Mouse (Mus musculus) kidney, postnatal 0 days (tissue): ENCODE data around the gene Hacd2. TPM values are rescaled to one million over a fixed set of nuclear protein-coding genes. Genes with fewer than 3 reads are reported as not detected.

Experiments
- ATAC-seq: fragments of 200-750 bp; cut with Nextera tagmentation; replicated peaks from 2 replicates; pipeline ENCODE4 v1.8.0; 2017; ENCODE audit warnings: low read depth, moderate number of reproducible peaks, moderate TSS enrichment, moderate library complexity; ENCODE audit not compliant: low FRiP score
- DNase-seq: peaks from one replicate; pipeline ENCODE4 v3.0.0-alpha.2; 2016; ENCODE audit warnings: low spot score
- H3K27ac ChIP-seq: fragments of 300-500 bp; sonication (generic); 2 replicates; pipeline ENCODE4 v1.5.1; 2014; ENCODE audit warnings: mild to moderate bottlenecking
- H3K27me3 ChIP-seq: fragments of 300-500 bp; sonication (generic); 2 replicates; pipeline ENCODE4 v1.6.1; 2014; ENCODE audit warnings: low read length, mixed read lengths; ENCODE audit not compliant: insufficient read depth
- H3K36me3 ChIP-seq: fragments of 300-500 bp; sonication (generic); 2 replicates; pipeline ENCODE4 v1.6.1; 2014; ENCODE audit warnings: low read length, mixed read lengths; ENCODE audit not compliant: insufficient read depth
- H3K4me1 ChIP-seq: fragments of 300-500 bp; sonication (generic); replicated peaks from 2 replicates; pipeline ENCODE4 v1.6.1; 2014; ENCODE audit warnings: antibody characterized with exemption, low read length, mixed read lengths; ENCODE audit not compliant: insufficient read depth
- H3K4me2 ChIP-seq: fragments of 300-500 bp; sonication (generic); 2 replicates; pipeline ENCODE4 v1.6.1; 2014; ENCODE audit warnings: mild to moderate bottlenecking, low read length, moderate library complexity, mixed read lengths
- H3K4me3 ChIP-seq: fragments of 300-500 bp; sonication (generic); replicated peaks from 2 replicates; pipeline ENCODE4 v1.5.1; 2014; ENCODE audit warnings: low read depth, low read length
- H3K9ac ChIP-seq: fragments of 300-500 bp; sonication (generic); 2 replicates; pipeline ENCODE4 v1.6.1; 2014; ENCODE audit warnings: low read depth, low read length
- H3K9me3 ChIP-seq: fragments of 300-500 bp; sonication (generic); replicated peaks from 2 replicates; pipeline ENCODE4 v1.6.1; 2016; ENCODE audit warnings: low read length, inconsistent platforms, mixed read lengths
- CTCF ChIP-seq: IDR thresholded peaks from 2 replicates; pipeline ENCODE4 v1.5.1; 2016; ENCODE audit warnings: antibody characterized with exemption, low read depth, mild to moderate bottlenecking, moderate library complexity
- WGBS: fragments of 180-500 bp; shearing (Covaris S2); extraction: QIAGEN DNeasy Blood & Tissue Kit; methylation state at CpG from one replicate; pipeline ENCODE4 v1.1.7; 2014; 5-methylcytosine and 5-hydroxymethylcytosine counted together
- polyA plus RNA-seq: library from polyadenylated mRNA; unstranded; fragments of >200 nt; fragmentation: Nextera tagmentation; extraction: Ambion mirVana; gene quantifications from 2 replicates; pipeline ENCODE4 v1.2.1, GENCODE M21; 2015

The Hacd2 gene
- polyA plus RNA-seq, 1 experiment from 2014 or later = 92.6 TPM

DNA sequence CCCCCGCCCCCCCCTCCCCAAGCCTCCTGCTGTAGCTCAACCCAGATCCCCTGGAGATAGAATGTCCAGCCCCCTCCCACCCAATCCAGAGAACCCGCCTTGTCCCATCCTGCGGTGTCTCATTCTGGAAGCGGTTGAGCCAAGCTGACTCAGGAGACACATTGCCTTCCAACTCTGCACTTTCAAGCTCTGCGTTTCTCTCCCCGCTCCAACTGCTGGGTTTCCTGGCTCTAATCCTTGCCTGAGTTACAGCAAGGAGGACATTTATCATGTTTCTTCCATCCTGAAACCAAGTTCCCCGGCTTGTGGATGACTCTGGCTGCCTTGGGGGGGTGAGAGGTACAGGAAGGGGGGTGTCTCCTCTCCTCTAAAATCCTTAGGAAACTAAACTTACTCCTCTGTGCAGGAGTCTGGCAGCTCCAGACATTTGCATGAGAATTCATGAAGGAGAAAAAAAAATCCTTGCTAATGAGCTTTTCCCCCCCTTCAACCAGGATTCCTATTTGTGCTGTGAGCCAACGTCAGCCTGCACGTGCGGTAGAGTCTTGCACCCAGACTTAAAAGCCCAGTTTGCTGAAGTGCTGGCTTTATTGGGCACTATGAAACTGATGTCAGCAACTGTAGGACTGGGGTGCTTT is 21.2 kb upstream of the Hacd2 start:
- DNase-seq (peak; percentile 43), ATAC-seq (no peak)
- H3K27me3 ChIP-seq = no peaks in the 10 kb centered on the region
- H3K4me3 ChIP-seq = no peak overlapping the region
- WGBS = 13% methylated on average over 10 of the region's 10 CpGs
- no peak overlapping the region for H3K4me2 ChIP-seq
- no peak overlapping the region for H3K9ac ChIP-seq
- no peaks in the 10 kb centered on the region; the same call in 1 of the 2 replicates for H3K4me1 ChIP-seq
- no peak overlapping the region for H3K27ac ChIP-seq
- TF ChIP-seq CTCF = no peak
- H3K9me3 ChIP-seq = no peaks in the 10 kb centered on the region
- H3K36me3 ChIP-seq = peaks cover 8% of the 10 kb centered on the region; the same call in 1 of the 2 replicates

DNA sequence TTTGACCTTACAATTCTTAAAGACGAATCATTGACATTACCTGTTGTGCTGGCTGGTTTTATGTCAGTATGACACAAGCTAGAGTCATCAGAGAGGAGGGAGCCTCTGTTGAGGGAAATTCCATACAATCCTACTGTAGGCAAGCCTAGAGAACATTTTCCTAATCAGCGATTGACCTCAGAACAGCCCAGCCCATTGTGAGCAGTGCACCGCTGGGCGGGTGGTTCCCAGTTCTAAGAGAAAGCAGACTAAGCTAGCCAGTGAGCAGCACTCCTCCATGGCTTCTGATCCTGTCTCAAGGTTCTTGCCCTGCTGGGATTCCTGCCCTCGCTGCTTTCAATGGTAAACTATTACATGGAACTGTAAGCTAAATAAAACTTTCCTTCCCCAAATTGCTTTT is 17.9 kb upstream of the Hacd2 start:
- DNase-seq (no peak), ATAC-seq (no peak)
- Histone ChIP-seq H3K4me3 (no peak overlapping the region), H3K4me1 (no peaks in the 10 kb centered on the region; the same call in 1 of the 2 replicates), H3K9me3 (no peaks in the 10 kb centered on the region), H3K9ac (no peak overlapping the region), H3K27ac (no peak overlapping the region), H3K27me3 (no peaks in the 10 kb centered on the region), H3K4me2 (no peak overlapping the region), H3K36me3 (no peaks in the 10 kb centered on the region)
- WGBS = 79% methylated on average over 5 of the region's 5 CpGs
- no peak for TF ChIP-seq CTCF

DNA sequence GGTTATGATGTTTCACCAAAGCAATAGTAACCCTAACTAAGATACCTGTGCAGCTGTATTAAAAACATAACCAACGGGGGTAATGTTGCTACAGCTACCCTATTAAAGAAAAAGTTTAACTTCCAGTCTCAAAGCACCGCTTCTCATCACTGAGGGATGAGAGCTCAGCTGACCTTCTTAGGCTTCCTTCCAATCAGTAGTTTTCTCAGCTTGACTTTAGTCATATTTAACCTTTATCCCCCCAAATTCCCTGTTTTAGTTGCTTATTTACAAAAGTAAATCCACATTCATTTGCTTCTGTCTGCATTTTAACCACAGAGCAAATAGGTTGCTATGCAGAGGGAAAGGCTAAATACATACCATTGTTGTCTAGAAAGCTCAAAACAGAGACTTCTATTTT is 17.5 kb upstream of the Hacd2 start:
- WGBS = 65% methylated on average over 2 of the region's 2 CpGs
- Histone ChIP-seq H3K9ac (no peak overlapping the region), H3K4me2 (no peak overlapping the region), H3K27me3 (no peaks in the 10 kb centered on the region), H3K36me3 (no peaks in the 10 kb centered on the region), H3K4me3 (no peak overlapping the region), H3K4me1 (no peaks in the 10 kb centered on the region; the same call in 1 of the 2 replicates), H3K9me3 (no peaks in the 10 kb centered on the region), H3K27ac (no peak overlapping the region)
- TF ChIP-seq CTCF = no peak
- ATAC-seq (no peak), DNase-seq (no peak)

DNA sequence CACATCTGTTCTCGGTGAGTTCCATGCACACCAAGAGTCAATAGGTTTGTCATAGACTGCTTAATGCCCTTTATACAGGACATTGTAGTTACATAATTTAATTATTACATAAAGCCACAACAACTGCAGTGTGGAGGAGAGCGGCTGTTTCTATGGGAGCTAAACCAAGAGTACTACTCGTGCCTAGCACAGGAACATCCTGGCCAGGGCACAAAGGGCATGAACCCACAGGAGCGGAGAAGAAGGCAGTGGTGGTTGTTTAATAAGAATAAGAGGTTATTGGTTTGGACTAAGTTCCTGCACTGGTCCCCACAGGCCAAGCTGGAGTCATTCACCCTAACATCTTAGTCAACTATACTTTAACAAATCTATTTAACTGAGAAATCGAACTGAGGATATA is 16.0 kb upstream of the Hacd2 start:
- WGBS = 79% methylated on average over 5 of the region's 5 CpGs
- no peak overlapping the region for H3K27ac ChIP-seq
- no peaks in the 10 kb centered on the region for H3K36me3 ChIP-seq
- no peak overlapping the region for H3K4me2 ChIP-seq
- H3K4me3 ChIP-seq = no peak overlapping the region
- H3K9me3 ChIP-seq = no peaks in the 10 kb centered on the region
- no peak overlapping the region for H3K9ac ChIP-seq
- no peak for ATAC-seq
- H3K27me3 ChIP-seq = no peaks in the 10 kb centered on the region
- no peak for DNase-seq
- no peak for TF ChIP-seq CTCF
- no peaks in the 10 kb centered on the region for H3K4me1 ChIP-seq

DNA sequence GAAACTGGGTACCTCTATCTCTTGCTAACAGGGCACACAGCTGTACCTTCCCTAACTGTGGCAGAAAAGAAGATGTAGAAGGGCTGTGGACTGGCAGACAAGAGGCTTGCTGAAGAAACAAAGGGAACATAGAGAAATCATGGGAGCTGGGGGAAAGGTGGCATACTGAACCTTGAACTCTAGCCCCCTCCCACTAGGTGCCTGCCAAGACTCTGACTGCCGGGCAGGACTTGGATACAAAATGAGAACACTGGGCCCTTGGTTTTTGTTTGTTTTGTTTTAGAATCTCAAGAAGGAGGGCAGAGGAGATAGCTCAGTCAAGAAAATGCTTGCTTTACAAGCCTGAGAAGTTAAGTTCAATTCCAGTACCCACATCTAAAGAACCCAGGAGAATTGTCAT is 14.9 kb upstream of the Hacd2 start:
- DNase-seq (no peak), ATAC-seq (no peak)
- WGBS = 41% methylated on average over 1 of the region's 1 CpGs
- no peak for TF ChIP-seq CTCF
- H3K27ac ChIP-seq = no peak overlapping the region
- no peak overlapping the region for H3K9ac ChIP-seq
- no peak overlapping the region for H3K4me2 ChIP-seq
- H3K9me3 ChIP-seq = no peaks in the 10 kb centered on the region
- no peaks in the 10 kb centered on the region for H3K4me1 ChIP-seq
- H3K27me3 ChIP-seq = no peaks in the 10 kb centered on the region
- no peak overlapping the region for H3K4me3 ChIP-seq
- H3K36me3 ChIP-seq = no peaks in the 10 kb centered on the region

DNA sequence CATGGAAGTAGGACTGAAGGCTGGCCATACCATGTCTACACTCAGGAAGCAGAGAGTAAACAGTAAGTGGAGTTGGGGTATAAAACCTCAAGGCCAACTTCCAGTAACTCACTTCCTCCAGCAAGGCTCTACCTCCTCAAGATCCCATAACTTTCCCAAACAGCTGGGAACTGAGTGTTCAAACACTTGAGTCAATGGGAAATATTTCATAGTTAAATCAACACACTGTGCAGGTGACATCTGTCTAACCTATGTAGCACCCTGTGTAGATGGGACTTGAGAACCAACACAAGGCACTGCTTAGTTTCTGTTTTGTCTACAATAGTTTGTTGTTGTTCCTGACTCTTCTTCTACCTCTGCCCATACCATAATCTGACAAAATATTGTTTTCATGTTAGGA is 13.8 kb upstream of the Hacd2 start:
- no peaks in the 10 kb centered on the region for H3K27me3 ChIP-seq
- H3K9me3 ChIP-seq = no peaks in the 10 kb centered on the region
- no peaks in the 10 kb centered on the region for H3K4me1 ChIP-seq
- H3K27ac ChIP-seq = no peak overlapping the region
- no peak overlapping the region for H3K4me2 ChIP-seq
- H3K4me3 ChIP-seq = no peak overlapping the region
- no peak overlapping the region for H3K9ac ChIP-seq
- no peaks in the 10 kb centered on the region for H3K36me3 ChIP-seq
- no peak for TF ChIP-seq CTCF
- ATAC-seq = no peak
- no peak for DNase-seq

DNA sequence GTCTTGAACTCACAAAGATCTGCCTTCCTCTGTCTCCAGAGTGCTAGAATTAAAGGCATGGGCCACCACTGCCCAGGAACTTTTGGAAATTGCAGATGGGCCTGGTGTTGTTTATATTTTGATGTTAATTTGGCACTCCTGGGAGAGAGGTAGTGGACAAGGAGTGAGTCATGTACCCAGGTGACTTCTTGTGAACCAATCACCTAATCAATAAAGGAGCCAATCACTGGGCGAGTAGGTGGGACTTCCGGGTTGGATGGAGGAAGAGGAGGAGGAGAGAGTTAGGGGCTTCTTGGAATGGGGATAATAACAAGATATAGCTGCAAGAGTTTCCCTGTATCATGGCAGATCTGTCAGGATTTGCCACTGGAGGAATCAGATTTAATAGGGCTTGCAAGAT is 8.7 kb upstream of the Hacd2 start:
- DNase-seq (no peak), ATAC-seq (no peak)
- no peak for TF ChIP-seq CTCF
- Histone ChIP-seq H3K9ac (no peak overlapping the region), H3K4me1 (no peaks in the 10 kb centered on the region), H3K4me3 (no peak overlapping the region), H3K9me3 (no peaks in the 10 kb centered on the region), H3K36me3 (no peaks in the 10 kb centered on the region), H3K27ac (no peak overlapping the region), H3K27me3 (no peaks in the 10 kb centered on the region), H3K4me2 (no peak overlapping the region)
- 93% methylated on average over 2 of the region's 2 CpGs for WGBS
